Mouse (Mus musculus): ENCODE measurements at regions not wholly inside any gene's neighbourhood (a gene's known extent, or its start where the extent isn't known, plus 50 kb on each side); places are given as distances from the start of the nearest gene placed in this dataset.

DNA sequence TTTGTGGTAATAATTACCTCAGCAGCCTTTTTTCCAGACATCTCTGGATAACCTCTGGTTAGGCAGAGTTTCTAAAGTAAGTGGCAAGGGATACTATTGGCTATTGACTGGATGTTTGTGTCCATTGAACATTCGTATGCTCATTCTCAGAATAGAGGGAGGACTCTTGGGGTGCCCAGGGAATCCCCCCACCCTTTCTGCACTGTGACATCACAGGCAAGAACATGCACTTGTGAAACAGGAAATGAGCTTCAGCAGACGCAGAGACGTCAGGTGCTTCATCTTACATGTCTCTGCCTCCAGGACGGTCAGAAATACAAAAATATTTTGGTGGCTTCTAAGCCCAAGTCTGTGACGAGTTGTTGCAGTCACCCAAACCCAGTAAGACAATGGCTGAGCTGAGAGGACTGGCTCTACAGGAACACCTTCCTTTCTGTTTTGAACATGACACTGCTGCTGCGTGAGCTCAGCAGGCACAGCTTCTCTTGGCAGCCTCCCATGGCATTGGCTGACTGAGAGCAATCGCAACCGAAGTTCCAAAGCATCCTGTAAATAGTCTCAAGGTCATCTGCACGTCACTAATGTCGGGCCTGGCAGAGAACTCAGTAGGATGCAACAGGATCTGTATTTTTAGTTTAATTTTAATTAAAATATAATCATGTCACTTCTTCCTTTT is 904.6 kb downstream of the Slc4a3 start:
- TF ChIP-seq CTCF (IDR thresholded peaks at IDR 0.05; ENCODE audit: extremely low read depth, insufficient read length, insufficient replicate concordance, low read depth, low read length) = no peak
- no peak for TF ChIP-seq POLR2A (IDR thresholded peaks at IDR 0.05; ENCODE audit: low read depth, low read length)
